Mouse (Mus musculus) yolk sac, embryonic 10.5 days (tissue): Measurements from ENCODE around the gene Prl8a2.
A peak's percentile ranks its signal among the peaks of the same experiment; 100 is the strongest.

Experiments
- DNase-seq: peaks from one replicate; pipeline ENCODE4 v3.0.0-alpha.2; 2017; ENCODE audit warnings: low spot score

The Prl8a2 gene

GRCm38 (mm10) chr13:27345373-27345772 lies at the start of gene Prl8a2:
Gene Prl8a2, plus strand, starts transcription at chr13:27345673.
- DNase-seq = no peak

DNA sequence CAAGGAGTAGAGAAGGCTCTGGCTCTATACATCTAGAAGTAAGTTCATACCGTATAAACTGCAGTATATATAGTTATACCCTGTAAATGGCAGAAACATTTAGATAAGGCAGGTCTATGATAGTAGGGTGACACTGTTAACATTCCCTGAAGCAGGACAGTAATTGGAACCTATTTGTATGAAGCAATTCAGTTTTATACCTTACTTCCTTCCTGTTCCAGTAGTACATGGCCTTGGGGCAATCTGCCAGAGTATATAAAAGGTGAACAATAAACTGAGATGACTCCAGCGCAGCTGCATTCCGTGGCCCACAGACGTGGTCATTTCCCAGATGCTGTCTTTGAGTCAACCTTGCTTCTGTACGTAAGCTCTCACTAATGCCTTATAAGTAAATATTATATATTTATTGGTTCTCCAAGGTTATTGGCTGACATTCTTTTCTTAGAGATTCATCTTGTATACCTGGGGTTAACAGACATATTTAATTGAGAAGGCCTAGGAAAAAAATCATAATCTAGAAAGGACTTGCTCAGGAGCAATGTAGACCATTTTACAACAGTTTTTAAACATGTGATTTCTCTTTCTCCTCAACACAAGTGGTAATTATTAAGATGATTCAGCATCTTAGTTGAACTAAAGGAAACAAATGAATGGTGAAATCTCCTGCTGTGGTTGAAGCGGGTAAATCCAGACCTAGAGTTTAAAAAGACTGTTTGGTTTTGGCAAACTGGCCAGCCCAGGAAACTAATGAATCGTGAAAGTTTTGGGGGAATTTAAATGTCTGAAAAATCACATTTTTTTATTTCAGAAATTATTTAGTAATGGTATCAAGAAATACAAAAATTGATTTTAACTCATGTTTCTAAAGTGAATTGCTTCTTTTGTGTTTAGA lies 32.9 kb upstream of the Prl8a2 start, which contains the start of gene Prl6a1:
Prl6a1 (plus strand) TSS at position 294 of the 892 bp plus-strand sequence.
- DNase-seq = no peak

- no peak for DNase-seq
Measured at GRCm38 (mm10) chr13:27334989-27335388, 10.5 kb upstream of the Prl8a2 start.

GRCm38 (mm10) chr13:27342733-27343275 lies 2.7 kb upstream of the Prl8a2 start:
- DNase-seq = peak; percentile 40

DNA sequence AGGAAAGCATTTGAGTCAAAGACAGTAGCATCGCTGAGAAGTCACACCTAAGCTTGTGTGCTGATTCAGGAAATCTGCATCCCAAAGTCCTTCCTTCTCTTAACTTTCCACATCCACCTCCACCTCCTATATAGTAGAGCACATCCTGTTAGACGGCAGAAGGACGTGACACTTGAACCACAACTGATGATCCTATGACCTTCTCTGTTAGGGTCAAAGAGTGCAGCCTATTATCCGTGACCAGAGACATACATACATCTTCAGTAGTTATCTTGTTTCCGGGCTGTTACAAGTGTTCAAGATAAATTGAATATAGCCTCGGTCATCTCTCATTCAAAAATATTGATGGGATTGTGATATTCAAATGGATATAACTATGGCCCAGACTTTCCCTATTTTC lies 45.3 kb downstream of the Prl8a2 start, which contains the start of gene Prl2b1:
Prl2b1 (minus strand) TSS at position 101 of the 400 bp plus-strand sequence.
- no peak for DNase-seq

DNA sequence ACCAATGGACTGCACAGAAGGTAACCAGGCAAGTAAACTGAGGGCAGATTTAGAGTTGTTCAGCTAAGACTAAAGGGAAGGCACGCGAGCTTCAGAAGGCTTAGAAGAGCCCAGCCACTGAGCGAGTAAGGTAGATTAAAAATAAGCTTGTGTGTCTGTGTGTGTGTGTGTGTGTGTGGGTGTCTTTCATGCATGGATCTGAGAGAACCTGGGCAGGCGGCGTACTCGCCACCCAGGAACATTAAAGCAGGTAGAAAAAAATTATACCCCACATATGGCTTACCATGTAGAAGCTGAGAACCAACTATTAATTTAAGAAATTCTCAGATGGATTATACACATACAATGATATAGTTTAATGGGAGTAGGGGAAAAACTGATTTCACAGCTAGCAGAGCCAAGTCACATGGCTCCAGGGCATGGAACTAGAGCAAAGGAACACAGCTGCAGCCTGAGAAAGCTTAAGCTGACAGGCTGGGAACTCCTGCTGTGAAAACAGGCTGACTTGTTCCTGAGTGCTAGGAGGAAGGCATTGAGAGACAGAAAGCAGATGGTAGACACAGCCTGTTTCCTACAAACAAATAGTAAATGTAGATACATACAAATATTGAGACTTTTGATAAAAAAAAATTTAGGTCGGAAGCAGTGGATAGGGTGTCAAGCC lies 53.7 kb downstream of the Prl8a2 start:
- no peak for DNase-seq
